In genomic region chr16:32656794-32657193, GRCm38 (mm10) we compare ENCODE assay signal across 11 mouse cellular contexts. TPM values are rescaled to one million over a fixed set of nuclear protein-coding genes. Genes with fewer than 3 reads are reported as not detected.
A peak's percentile ranks its signal among the peaks of the same experiment; 100 is the strongest.
DNase-seq lines count a peak whose midpoint lies in the region; ATAC-seq and TF ChIP-seq lines count a peak whose summit lies in the region.
"Had no signal": no experiment of that assay in that cellular context is flagged by ENCODE, and none has a peak within 500 bp of the region (broad histone marks: within the 10 kb centered on the region; RNA-seq: fewer than 3 reads in every experiment).

No protein-coding gene starts in this region.

- peaks cover 81% of the 10 kb centered on the region for H3K4me1 ChIP-seq in heart, embryonic 13.5 days
- H3K4me1 ChIP-seq in G1E (ENCODE audit: insufficient read depth, low read depth, low read length), result peaks cover 76% of the 10 kb centered on the region
- peaks cover 36% of the 10 kb centered on the region for H3K4me1 ChIP-seq in lung, embryonic 14.5 days (ENCODE audit: insufficient read depth)
- H3K4me1 ChIP-seq in forebrain, embryonic 10.5 days, result peaks cover 56% of the 10 kb centered on the region
- peaks cover 32% of the 10 kb centered on the region for H3K4me1 ChIP-seq in midbrain, embryonic 11.5 days (ENCODE audit: control insufficient read depth, insufficient read depth, low read length)

- 50% methylated on average over 8 of the region's 8 CpGs for WGBS in heart, embryonic 13.5 days
- WGBS in lung, embryonic 14.5 days, result 41% methylated on average over 8 of the region's 8 CpGs
- WGBS in forebrain, embryonic 10.5 days, result 87% methylated on average over 8 of the region's 8 CpGs
- 86% methylated on average over 8 of the region's 8 CpGs for WGBS in midbrain, embryonic 11.5 days

- H3K9me3 ChIP-seq in heart, embryonic 13.5 days, result no peaks in the 10 kb centered on the region
- H3K9me3 ChIP-seq in G1E (replicated peaks), result no peaks in the 10 kb centered on the region
- no peaks in the 10 kb centered on the region for H3K9me3 ChIP-seq in lung, embryonic 14.5 days (ENCODE audit: low read depth, low read length)
- no peaks in the 10 kb centered on the region for H3K9me3 ChIP-seq in forebrain, embryonic 10.5 days
- H3K9me3 ChIP-seq in midbrain, embryonic 11.5 days (ENCODE audit: control insufficient read depth, low read length), result no peaks in the 10 kb centered on the region
- H3K9me3 ChIP-seq: hindbrain, embryonic 10.5 days; liver, embryonic 15.5 days had no signal

- no peak overlapping the region for H3K4me2 ChIP-seq in heart, embryonic 13.5 days
- H3K4me2 ChIP-seq in lung, embryonic 14.5 days, result no peak overlapping the region
- no peak overlapping the region for H3K4me2 ChIP-seq in midbrain, embryonic 11.5 days
- H3K4me2 ChIP-seq: liver, embryonic 15.5 days had no signal

- 0 out of 2 replicates have a peak overlapping the region, but pooled peaks have one; percentile 24 for H3K27ac ChIP-seq in heart, embryonic 13.5 days (replicated peaks)
- peak overlapping the region; percentile 7; the same call in 1 of the 2 replicates for H3K27ac ChIP-seq in lung, embryonic 14.5 days (ENCODE audit: low read depth)
- H3K27ac ChIP-seq in forebrain, embryonic 10.5 days, result no peak overlapping the region
- no peak overlapping the region for H3K27ac ChIP-seq in midbrain, embryonic 11.5 days (ENCODE audit: low read depth, low read length)
- H3K27ac ChIP-seq: hindbrain, embryonic 10.5 days; liver, embryonic 15.5 days had no signal

- no peaks in the 10 kb centered on the region for H3K27me3 ChIP-seq in heart, embryonic 13.5 days (replicated peaks)
- no peaks in the 10 kb centered on the region for H3K27me3 ChIP-seq in G1E (ENCODE audit: insufficient read depth, low read length)
- no peaks in the 10 kb centered on the region for H3K27me3 ChIP-seq in lung, embryonic 14.5 days (ENCODE audit: insufficient read depth, low read length)
- H3K27me3 ChIP-seq in forebrain, embryonic 10.5 days (ENCODE audit: poor library complexity, severe bottlenecking), result no peaks in the 10 kb centered on the region
- H3K27me3 ChIP-seq in midbrain, embryonic 11.5 days (ENCODE audit: control insufficient read depth, insufficient read depth, low read length), result no peaks in the 10 kb centered on the region
- H3K27me3 ChIP-seq: liver, embryonic 15.5 days had no signal

- H3K36me3 ChIP-seq in heart, embryonic 13.5 days, result no peaks in the 10 kb centered on the region
- peaks cover 75% of the 10 kb centered on the region for H3K36me3 ChIP-seq in G1E (replicated peaks)
- H3K36me3 ChIP-seq in lung, embryonic 14.5 days (ENCODE audit: insufficient read depth), result no peaks in the 10 kb centered on the region
- peaks cover 28% of the 10 kb centered on the region for H3K36me3 ChIP-seq in forebrain, embryonic 10.5 days (replicated peaks)
- no peaks in the 10 kb centered on the region for H3K36me3 ChIP-seq in midbrain, embryonic 11.5 days (ENCODE audit: control insufficient read depth, insufficient read depth, low read length)
- H3K36me3 ChIP-seq: hindbrain, embryonic 10.5 days; liver, embryonic 15.5 days had no signal

- H3K9ac ChIP-seq in heart, embryonic 13.5 days, result no peak overlapping the region
- no peak overlapping the region for H3K9ac ChIP-seq in lung, embryonic 14.5 days
- no peak overlapping the region for H3K9ac ChIP-seq in midbrain, embryonic 11.5 days (ENCODE audit: low read length)
- H3K9ac ChIP-seq: liver, embryonic 15.5 days had no signal

- TF ChIP-seq CTCF in G1E (IDR thresholded peaks at IDR 0.05; ENCODE audit: low read depth, low read length), result no peak
- no peak for TF ChIP-seq CTCF in lung, embryonic 14.5 days (IDR thresholded peaks at IDR 0.05; ENCODE audit: low read depth)

- no peak for DNase-seq in heart, adult 8-10 months (ENCODE audit: low spot score)
- peak; percentile 83 for DNase-seq in 3134 (ENCODE audit: extremely low read depth, insufficient read length, low spot score)
- DNase-seq in G1E (ENCODE audit: low spot score), result no peak
- DNase-seq in lung, embryonic 14.5 days, result peak; percentile 70
- no peak for DNase-seq in forebrain, embryonic 10.5 days (ENCODE audit: extremely low spot score, low spot score)
- no peak for DNase-seq in midbrain, embryonic 11.5 days (ENCODE audit: low spot score, missing footprints)
- no peak for DNase-seq in thymus, postnatal 4 days
- DNase-seq: gastrocnemius, postnatal 10 days had no signal

- no peak overlapping the region for H3K4me3 ChIP-seq in heart, embryonic 13.5 days
- peak overlapping the region; percentile 5; the same call in 1 of the 2 replicates for H3K4me3 ChIP-seq in G1E (ENCODE audit: low read depth, low read length)
- no peak overlapping the region for H3K4me3 ChIP-seq in lung, embryonic 14.5 days (ENCODE audit: low read depth, low read length)
- H3K4me3 ChIP-seq in forebrain, embryonic 10.5 days, result no peak overlapping the region
- H3K4me3 ChIP-seq in midbrain, embryonic 11.5 days (ENCODE audit: low read depth, low read length), result no peak overlapping the region
- H3K4me3 ChIP-seq: hindbrain, embryonic 10.5 days; liver, embryonic 15.5 days had no signal

- ATAC-seq in heart, embryonic 13.5 days (ENCODE audit: extremely low read depth, insufficient number of reproducible peaks, low FRiP score, low TSS enrichment), result no peak
- no peak for ATAC-seq in G1E (ENCODE audit: extremely low read depth, insufficient number of reproducible peaks, low FRiP score, poor library complexity, severe bottlenecking)
- no peak for ATAC-seq in lung, embryonic 14.5 days (ENCODE audit: insufficient read depth)
- ATAC-seq in midbrain, embryonic 11.5 days (ENCODE audit: low FRiP score), result no peak

RNA-seq across cellular contexts. Expression of gene Tnk2, which starts 13.1 kb away (rescaled TPM):
- polyA plus RNA-seq in heart, embryonic 13.5 days (2015; fragmentation: Nextera tagmentation; extraction: Ambion mirVana), result 7.1 and 8.7 TPM in 2 replicates
- 10 to 100 TPM; 18.6 to 22.6 (median 21.4) TPM for total RNA-seq in heart, adult 8-10 months (2022)
- total RNA-seq in G1E (2014; fragmentation: Nextera tagmentation) (27.3 and 31.5 TPM in 2 replicates), G1E (2017) (11.8 and 13.4 TPM in 2 replicates)
- polyA plus RNA-seq in G1E (2012), result 197 and 236 TPM in 2 replicates
- 20.0 and 21.6 TPM in 2 replicates for polyA plus RNA-seq in lung, embryonic 14.5 days (2014; fragmentation: Nextera tagmentation; extraction: Ambion mirVana)
- polyA plus RNA-seq in forebrain, embryonic 10.5 days (2016; fragmentation: Nextera tagmentation; extraction: Ambion mirVana), result 10.1 and 11.0 TPM in 2 replicates
- polyA plus RNA-seq in midbrain, embryonic 11.5 days (2014; fragmentation: Nextera tagmentation; extraction: Ambion mirVana), result 6.1 and 6.6 TPM in 2 replicates

RNA-seq across cellular contexts. Expression of gene Tfrc, which starts 48.1 kb away (rescaled TPM):
- polyA plus RNA-seq in heart, embryonic 13.5 days (2015; fragmentation: Nextera tagmentation; extraction: Ambion mirVana), result 32.7 and 34.7 TPM in 2 replicates
- total RNA-seq in heart, adult 8-10 months (2022), result 10 to 100 TPM; 21.4 to 53.5 (median 38.0) TPM
- total RNA-seq in G1E (2014; fragmentation: Nextera tagmentation), result 418 and 507 TPM in 2 replicates
- 571 and 620 TPM in 2 replicates for total RNA-seq in G1E (2017)
- 3.9 and 14.2 TPM in 2 replicates for polyA plus RNA-seq in G1E (2012)
- polyA plus RNA-seq in lung, embryonic 14.5 days (2014; fragmentation: Nextera tagmentation; extraction: Ambion mirVana), result 64.5 and 71.2 TPM in 2 replicates
- polyA plus RNA-seq in forebrain, embryonic 10.5 days (2016; fragmentation: Nextera tagmentation; extraction: Ambion mirVana), result 71.3 and 72.0 TPM in 2 replicates
- 87.1 and 89.3 TPM in 2 replicates for polyA plus RNA-seq in midbrain, embryonic 11.5 days (2014; fragmentation: Nextera tagmentation; extraction: Ambion mirVana)

Comparison
In these comparisons a context has a peak if more than half of its experiments do, and no peak if none do; other contexts are left out.
1. H3K27ac ChIP-seq: peak in heart, embryonic 13.5 days (single experiment) and lung, embryonic 14.5 days (single experiment); none in forebrain, embryonic 10.5 days (single experiment) and midbrain, embryonic 11.5 days (single experiment).
2. DNase-seq: peak in 3134 (single experiment) and lung, embryonic 14.5 days (single experiment); none in heart, adult 8-10 months (single experiment), G1E (single experiment), forebrain, embryonic 10.5 days (single experiment), midbrain, embryonic 11.5 days (single experiment) and thymus, postnatal 4 days (single experiment).